Mouse (Mus musculus) urinary bladder, postnatal 4 days (tissue): Measurements from ENCODE around the gene Itpkb.

Source experiments
- DNase-seq, 2 experiments: peaks; one replicate each; pipeline ENCODE4 v3.0.0; 2021 to 2022; ENCODE audit warnings: low spot score in 2 of 2

Gene Itpkb

DNA sequence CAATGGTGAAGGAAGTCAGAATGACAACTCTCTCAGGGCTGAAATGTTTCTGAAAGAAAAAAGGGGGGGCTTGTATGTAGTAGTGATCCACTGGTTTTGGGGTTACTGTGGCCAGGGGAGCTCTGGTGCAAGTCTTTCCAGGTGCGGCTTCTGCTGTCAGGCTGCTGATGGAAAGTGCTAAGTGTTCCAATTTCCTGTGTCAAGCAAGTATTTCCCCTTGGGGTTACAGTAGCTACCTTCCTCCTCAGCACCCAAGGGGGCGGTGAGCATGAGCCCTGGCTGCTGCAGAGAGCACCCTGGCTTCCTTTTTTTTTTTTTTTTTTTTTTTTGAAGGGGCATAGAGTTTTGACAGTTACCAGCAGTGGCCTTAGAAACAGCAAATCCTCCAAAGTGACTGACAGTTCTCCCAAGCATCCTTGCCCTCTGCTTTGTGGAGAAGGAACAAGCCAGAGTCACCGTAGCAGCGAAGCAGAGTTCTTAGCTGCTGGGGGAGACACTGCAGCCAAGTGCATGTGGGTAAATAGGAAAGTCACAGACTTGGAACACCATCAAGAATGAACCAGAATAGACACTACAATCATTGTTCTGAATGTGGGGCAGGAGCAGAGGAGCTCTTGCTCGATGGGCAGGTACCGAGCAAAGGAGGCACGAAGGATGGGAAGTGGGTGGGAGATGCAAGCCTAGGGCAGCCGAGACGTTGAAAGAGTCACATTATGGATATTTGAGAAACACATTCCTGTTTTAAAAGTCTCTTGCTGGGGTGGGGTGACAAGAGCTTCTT lies 62.9 kb downstream of the Itpkb start:
- DNase-seq, result no peak

DNA sequence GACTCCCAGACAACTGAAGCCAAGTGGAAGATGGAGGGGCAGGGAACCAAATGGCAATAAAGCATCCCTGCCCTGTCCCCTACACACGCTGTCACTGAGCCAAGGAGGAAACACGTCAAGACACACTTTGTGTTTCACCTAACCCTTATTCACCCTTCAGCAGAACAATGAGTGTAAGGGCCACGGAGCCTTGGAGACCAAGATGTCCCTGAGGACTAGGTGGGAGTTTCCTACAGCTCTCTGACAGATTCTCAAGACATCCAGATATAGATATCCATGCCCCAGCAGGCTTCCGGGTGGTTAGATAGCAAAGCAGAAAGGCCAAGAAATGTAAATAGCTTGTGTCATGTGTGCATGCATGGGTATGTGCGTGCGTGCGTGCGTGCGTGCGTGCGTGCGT lies 63.6 kb downstream of the Itpkb start:
- DNase-seq, result no peak

DNA sequence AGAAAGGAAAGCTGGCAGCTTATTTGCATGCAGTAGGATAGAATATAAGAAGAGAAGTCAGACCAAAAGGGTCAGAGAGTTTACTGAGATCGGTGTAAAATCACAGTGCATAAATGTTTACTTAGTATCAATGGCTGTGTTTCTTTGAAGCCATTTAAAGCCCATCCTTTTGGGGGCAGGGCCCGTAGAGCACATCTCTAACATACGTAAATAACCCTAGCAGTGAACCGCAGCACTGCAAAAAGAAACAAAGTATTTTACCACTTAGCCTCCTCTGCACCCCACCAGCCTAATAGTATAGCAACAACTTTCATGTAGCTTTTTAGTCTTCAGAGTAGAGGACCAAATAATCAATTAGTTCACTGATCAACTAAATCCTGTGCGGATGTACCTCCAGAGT lies 67.4 kb downstream of the Itpkb start:
- no peak for DNase-seq

DNA sequence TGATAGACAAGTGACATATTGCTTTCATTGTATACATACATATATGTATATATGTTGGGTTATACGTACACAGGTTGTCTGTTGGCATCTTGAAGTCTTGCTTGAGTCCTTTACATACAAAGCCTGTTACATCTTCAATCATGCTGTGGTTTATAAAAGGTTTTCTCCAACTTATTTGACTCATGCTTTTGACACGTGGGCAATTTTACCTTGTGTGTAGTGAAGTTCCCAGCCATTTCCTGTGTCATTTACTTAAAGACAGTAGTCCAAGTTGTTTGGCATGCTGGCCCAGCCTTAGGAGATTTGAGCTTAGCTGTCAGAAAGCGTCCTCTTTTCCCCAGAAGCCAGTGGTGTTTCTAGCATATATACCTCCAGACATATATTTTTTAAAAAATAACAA lies 68.2 kb downstream of the Itpkb start:
- DNase-seq, result no peak

DNA sequence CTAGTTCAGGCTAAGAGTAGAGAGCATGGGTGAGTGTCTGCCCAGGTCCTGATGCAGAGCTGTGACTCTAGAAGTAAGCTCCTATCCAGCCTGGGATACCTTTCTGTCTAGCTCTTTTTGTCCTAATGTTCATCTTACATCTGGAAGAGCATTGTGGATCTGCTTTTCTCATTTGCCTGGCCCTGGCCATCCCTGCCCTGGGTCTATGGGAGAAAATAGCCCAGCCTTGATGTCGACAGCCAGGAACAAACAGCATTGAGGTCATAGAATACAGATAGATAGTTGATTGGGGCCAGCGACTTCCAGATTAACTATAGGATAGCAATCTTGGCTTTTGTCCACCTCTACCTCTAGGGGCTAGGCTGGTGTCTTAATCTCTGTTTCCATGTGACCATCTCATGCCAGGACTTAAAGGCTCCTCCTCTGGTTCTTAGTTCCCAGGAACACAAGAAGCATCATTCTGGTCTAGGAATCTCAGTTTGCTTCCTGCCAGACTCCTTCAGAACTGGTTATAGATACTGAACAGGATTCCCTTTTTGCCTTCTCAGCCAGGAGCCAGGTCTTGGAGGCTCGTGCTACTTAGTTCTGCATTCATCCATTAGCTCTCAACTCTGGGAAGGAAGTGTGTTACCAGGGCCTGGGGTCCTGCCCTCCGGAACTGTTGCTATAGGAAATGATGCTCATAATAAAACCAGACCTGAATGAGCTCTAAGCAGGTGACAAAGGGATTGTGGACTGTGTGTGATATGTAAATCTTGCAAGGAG lies 70.6 kb downstream of the Itpkb start:
- DNase-seq, result no peak

DNA sequence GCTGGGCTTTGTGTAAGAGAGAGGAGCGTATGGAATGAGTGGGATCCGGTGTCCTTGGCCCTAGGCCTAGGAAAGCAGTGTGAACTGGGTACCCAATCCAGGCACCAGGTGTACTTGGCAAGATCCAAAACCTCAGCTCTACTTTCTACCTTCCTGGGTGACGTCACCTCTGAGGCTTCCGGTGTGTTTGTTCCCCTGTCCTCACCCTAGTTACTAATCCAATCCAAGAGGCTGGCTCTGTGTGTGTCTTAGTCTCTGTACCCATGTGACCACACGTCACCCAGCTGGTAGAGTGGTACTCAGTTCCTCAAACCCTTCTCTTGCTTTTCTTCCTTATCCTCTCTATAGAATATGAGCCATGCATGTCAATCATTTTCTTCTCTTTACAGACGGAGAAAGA lies 71.4 kb downstream of the Itpkb start:
- no peak for DNase-seq

DNA sequence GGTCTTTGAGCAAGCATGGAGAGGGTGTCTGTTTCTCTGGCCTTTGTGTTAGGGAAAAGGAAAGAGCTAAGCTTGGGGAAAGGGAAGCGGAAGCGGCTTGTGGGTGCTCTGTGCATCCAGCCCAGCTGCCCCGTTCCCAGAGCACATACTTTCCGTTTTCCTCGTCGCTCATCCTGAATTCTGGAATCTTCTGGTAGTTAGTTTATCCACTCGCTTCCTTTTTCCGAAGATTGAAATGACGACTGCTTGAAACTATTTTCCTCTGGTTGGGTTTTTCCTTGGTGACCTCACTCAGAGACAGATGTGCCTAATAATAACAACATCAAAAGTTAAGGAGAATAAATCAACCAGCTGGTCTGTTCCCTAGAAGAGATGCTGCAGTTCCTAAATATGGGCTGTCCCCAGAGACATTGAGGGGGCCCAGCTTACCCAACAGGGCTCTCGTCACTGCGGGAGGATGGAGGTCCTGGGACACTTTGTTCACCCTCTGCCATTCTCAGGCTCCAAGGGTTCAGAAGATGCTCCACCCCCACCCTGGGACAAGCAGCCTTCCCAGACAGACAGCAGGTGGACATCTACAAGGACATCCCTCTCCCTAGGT lies 72.3 kb downstream of the Itpkb start:
- no peak for DNase-seq

DNA sequence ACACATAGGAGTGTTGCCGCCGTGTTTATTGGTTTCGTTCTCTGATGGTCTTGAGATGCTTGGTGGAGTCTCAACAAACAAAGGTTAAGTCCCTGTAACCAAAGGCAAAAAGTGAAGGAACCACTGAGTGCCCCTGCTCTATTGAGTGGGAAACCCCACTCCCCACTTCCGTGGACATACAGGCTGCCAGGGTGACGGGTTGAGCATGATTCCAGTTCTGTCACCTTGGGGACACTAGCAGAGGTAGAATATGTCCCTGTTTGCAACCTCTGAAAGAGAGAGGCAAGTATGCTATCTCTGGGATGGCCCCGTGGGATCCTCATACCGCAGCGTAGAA lies 73.0 kb downstream of the Itpkb start:
- DNase-seq, result no peak

DNA sequence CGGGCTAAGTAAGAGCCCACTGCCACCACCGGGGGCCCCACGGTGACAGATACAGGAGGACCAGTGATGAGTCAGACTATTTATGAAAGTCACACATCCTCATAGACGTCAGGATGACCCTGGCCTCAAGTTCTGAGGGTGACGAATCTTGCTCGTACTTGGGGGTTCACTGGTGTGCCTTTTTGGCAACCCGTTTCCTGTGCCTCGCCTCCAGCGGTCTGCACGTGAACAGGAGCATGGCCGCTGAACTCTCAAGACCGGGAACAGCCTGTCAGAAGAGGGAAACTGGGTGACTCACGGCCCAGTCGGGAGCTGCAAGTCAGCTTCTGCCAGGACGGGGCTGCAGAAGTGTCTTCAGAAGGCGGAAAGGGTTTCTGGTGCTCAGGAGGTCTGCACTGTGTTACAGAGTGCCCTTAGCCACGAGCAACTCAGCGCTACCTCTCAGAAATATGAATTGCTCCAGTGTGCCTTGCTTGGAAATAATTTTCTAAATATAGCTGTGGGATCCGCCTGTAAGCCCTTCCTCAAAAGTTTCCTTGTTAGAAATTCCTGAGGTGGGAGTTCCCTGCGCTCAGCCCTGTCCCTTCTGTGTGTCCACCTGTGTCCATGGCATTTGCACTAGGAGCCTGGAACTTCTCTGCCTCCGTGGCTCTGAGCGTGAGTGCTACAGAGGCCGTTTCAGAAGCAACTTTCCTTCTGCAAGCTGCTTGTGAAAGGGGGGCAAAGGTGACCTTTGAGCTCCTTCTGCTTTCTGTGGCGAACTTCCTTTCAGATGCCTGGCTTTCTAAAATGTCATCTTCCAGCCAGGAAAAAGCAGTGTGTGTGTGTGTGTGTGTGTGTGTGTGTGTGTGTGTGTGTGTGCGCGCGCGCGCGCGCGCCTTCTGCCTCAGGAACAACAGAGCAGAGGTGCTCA lies 73.7 kb downstream of the Itpkb start:
- no peak for DNase-seq

DNA sequence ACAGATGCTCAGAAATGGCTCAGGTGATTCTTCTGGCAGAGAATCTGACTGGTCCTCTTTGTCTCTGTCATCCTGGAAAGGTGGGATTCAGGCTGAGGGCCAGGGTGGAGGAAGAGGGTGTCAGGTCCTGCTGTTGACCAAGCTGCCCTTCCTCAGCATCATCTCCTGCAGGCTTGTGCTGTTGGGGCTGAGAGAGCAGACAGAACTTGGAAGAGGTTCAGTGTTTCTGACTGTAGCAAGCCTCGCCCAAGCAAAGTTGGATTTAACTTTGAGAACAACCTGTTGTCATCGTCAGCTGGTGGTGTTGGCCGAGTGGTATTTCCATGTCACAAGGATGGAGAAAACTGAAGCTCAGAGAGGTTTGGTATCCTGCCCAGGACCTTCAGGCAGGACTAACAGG lies 74.4 kb downstream of the Itpkb start:
- DNase-seq, result no peak

DNA sequence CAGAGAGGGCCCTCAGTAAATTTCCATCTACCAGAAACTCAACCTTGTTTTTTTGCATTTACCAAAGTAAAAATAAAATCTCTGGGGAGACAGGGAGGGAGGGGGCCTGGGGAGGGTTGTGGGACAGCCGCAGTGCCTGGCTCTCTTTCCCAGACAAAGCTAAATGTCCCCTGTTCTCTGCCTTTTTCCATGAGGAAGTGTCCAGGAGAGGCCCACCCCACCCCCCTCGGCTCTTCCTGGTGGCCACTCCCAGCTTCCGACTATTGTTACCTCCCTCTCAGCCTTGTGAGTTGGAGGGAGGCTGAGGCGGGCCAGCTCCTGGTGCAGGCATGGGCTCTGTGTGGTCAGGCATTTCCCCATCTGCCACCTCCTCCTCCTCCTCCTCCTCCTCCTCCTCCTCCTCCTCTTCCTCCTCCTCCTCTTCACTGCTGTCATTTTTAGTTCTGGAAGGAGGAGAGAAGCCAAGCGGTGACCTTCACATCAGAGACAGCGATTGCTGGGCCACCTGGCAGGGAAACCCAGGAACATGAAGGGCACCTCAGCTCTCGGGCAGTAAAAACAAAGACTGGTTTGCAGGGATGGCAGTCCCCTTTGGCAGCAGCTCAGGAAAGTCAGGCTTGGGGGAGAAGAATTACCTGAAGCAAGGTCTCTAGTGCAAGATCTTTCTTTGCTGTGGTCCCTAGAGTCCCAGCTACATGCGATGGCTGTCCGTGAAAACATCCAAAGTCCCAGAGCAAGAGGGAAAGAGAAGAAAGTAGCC lies 75.5 kb downstream of the Itpkb start:
- DNase-seq, result no peak

DNA sequence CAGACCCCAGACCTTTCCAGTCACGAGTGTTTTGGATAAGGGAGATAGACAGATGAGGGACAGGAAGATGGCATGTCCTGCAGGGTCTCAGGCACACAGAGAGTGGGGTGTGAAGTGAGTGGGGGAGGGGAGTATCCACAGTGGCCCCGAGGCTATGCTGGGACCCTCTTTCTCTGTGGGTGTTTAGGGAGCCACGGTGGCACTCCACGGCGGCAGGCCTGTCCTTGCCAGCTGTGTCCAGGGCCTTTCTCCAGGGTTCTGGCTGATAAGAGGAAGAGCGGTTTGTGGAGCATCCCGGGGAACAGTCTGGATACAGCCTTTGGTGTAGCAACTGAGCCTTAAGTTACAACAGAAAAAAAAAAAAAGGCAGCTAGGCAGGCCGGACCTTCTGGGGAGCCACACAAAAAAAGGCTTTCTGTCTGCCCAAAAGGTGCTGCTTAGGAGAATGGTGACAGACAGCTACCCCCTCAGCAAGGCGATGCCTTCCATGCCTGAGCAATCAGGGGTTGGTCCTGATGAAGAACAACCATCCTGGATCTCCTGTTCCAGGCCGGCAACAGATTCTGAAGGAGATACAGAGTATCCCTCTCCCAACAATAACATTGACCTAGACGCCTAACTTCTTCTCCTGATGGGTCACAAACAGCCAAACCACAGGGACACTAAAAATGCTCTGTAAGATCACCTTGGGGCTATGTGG lies 76.2 kb downstream of the Itpkb start:
- no peak for DNase-seq

DNA sequence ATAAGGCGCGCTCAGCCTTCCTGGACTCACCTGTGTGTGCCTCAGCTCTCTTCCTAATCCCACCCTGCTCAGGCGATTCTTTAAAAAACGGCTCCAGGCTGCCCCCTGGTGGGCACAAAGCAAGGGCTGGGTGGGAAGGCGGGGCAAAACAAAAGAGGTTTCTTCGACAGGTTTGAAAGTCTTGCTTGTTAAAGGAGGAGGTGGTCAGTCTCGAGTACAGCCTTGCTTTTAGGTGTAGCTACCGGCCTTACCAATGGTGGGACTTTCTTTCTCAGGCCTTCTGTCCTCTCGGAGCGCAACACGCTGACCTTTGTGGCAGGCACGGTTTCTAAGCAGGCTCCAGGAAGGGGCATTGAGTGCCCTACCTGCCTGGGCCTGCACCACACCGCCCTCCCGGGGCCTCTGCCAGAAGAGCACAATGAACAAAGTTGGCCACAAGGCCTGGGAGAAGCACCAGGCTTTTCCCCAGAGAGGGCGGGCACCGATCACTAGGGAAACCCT lies 76.9 kb downstream of the Itpkb start:
- peak; percentile 48 to 70 for DNase-seq

DNA sequence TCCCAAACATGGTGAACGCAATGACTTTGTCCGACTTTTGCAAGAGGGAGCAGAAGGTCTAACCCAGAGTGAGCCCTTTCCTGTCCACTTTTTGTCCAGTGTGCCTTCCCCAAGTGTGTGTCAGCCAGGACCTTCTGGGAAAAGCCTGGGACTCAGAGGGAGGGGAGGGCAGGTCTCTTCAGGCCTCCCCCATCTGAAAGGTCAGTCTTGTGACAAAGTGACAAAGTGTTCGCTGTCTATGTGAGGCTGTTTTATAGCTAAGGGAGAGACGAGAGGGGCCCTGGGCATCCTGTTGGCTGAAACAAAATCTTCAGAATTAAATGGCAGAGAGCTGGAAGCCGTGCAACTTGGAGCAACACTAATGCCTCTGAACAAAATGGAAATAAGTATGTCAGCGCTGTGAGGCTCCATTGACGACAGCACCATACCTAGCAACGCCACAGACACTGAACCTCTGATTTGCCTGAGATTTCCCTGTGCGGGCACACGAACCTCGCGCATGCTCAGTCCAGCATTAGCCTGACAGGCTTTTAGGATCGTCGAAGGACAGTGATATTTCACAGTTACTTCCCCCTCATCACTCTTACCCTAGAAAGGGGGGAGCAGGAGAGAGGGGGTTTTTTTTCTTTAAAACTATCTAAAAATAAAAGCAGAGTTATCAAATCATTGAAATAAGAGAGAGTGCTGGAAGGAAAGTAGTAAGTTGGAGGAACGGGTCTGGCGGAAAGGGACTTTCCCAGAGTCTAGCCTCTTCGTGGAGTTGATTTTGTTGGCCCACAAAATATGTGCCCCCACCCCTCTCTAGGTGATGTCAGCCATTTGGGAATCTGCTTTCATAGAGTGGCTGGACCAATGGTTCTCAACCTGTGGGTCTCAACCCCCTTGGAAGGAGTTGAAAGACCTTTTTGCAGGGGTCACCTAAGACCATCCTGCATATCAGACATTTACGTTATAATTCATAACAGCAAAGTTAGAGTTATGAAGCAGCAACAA lies 77.7 kb downstream of the Itpkb start:
- no peak for DNase-seq

DNA sequence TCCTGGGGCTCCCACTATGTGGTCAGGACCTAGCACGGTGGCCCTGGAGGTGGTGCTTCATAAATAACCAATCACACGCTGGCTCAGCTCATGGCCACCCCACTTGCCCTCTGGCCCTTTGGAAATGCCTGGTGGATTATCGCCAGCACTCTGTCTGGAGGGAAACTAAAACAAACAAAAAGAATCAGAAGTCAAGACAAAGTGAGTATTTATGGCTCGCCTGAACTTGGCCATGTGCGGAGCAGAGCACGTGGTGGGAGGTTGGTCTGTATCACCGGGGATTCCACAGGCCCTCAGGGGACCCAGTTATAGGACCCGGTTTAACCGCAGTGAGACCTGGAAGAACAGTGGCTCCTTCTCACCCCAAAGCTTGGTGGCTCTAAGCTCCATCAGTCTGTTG lies 78.5 kb downstream of the Itpkb start:
- no peak for DNase-seq

DNA sequence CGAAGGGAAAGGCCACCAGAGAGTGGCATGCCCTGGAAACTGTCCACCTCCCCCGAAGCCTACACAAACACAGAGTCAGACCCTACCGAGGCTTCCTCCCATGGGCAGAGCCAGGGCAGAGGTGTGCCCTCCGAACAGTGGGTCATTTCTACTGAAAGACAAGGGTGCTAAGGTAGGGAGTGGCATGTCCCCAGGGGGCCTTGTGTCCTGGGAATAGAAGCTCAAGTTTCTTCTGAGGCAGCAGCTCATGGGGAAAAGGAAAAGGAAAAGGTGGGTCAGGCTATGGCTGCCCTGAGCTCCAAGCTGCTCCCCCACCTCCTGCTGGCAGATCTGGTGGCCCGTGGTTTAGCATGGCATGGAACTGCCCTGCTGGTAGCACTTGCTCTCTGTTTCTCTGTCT lies 79.5 kb downstream of the Itpkb start:
- DNase-seq, result no peak

DNA sequence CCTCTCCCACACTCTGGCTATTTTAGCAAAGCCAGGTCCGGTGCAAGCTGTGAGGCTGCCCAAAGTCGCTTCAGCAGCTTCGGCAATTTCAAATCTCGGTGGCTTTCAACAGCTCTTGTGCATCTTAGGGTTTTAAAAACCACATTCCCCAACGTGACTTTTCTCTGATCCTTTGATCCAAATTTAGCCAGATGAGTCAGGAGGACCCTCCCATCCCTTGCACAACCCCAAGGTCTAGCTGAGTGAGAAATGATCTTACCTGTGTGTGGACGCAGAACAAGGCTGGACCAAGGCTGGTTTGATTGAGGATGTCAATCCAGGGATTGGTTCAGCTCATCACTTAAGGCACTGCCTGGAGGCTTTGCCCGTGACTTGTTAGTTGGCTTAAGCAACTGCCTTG lies 80.0 kb downstream of the Itpkb start:
- no peak for DNase-seq

DNA sequence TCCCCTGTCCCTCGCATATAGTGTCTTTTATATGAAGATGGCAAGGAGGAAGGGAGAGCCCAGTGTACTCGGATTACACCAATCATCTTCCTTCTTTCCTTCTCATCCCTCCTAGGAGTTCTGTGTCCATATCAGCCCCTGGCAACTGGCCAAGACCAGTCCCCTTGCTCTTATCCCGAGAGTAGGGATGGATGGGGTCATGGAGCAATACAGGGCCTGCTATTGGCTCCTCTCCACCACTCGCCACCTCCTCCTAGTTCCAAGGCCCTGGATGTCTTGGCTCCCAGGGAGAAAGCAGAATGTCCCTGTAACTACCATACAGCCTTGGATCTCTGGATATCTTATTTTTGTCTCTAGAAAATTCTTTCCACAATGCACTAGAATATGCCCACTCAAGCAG lies 84.8 kb downstream of the Itpkb start:
- no peak for DNase-seq

DNA sequence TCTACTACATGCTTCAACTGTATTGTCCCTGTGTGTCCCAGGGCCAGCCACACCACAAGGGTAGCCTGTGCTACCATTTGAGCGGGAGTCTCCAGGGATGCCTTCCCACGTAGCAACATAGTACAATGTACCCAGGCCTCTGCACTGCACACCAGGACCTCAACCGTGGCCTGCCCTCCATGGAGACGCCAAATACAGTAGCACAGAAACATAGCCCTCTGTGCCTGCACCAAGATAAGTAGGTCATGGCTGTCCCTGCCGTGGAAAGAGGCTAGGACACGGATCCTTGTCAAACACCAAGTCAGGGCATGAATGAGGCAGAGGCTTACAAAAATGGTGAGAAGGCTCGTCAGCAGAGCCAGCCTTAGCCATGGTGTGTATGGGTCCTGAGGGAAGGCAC lies 85.6 kb downstream of the Itpkb start:
- no peak for DNase-seq
